ENCODE assay signal across 9 mouse cellular contexts in the genomic region with DNA sequence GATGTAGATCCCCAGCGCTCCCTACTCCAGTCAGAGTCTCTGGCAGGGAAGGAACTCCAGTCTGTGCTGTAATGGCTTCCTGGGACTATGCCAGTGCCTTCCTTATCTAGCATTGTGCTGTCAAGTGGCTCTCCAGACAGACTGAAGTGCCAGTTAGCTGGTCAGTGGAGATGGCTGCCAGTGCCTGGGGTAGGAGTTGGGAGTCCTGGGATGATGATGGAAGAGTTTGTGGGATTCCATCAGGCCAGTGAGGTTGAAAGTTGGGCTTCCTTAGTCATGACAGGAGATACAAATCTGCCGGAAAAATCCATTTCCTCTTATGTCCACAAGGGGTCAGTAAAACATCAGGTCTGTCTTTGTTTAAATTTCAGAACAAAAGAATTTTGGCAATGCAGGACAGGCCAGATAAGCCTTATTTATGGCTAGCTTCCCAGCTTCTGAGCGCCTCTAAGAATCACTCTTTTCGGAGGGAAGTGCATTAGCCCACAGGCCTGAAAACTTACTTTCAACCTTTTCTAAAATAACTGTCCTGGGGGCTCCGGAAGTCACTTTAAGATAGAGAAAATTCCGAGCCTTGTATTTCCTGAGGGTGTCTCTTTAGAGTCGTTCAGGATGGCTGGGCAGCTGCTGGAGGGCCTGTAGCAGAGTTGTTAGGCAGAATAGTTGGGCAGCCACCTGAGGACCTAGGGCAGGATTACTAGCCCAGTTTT.
DNase-seq lines count a peak whose midpoint lies in the region; ATAC-seq and TF ChIP-seq lines count a peak whose summit lies in the region.
"Had no signal": no experiment of that assay in that cellular context is flagged by ENCODE, and none has a peak within 500 bp of the region (broad histone marks: within the 10 kb centered on the region; RNA-seq: fewer than 3 reads in every experiment).

No protein-coding gene starts in this region.

- H3K27me3 ChIP-seq in embryonic facial prominence, embryonic 14.5 days (replicated peaks; ENCODE audit: control insufficient read depth, insufficient read depth, low read length) = no peaks in the 10 kb centered on the region
- no peaks in the 10 kb centered on the region for H3K27me3 ChIP-seq in lung, postnatal 0 days (replicated peaks; ENCODE audit: insufficient read depth, low read length)
- H3K27me3 ChIP-seq: liver, embryonic 13.5 days had no signal

- 10% methylated on average over 7 of the region's 7 CpGs for WGBS in embryonic facial prominence, embryonic 14.5 days
- WGBS in lung, postnatal 0 days = 3% methylated on average over 7 of the region's 7 CpGs

- intact Hi-C loops in heart, postnatal 10 days (cut with DNase I) = loop anchor here (2.0 to 10.0 kb wide), 4 partner anchors 63 to 775 kb away; no protein-coding TSS in a partner anchor

- TF ChIP-seq EP300 in lung, postnatal 0 days (IDR thresholded peaks at IDR 0.05) = peak; percentile 79; the same call in 1 of the 2 replicates

- in situ Hi-C loops in ES-E14 (cut with MboI; ENCODE audit: low sequenced_read_pairs in 2 of 2, unreplicated experiment in 2 of 2) = no loop called here

- H3K4me1 ChIP-seq in ES-E14 (ENCODE audit: control insufficient read depth in 2 of 2, insufficient read depth in 2 of 2, low read length in 2 of 2, poor library complexity in 1 of 2) = peaks cover 0 to 3% of the 10 kb centered on the region in 2 experiments; a peak in 2 of 4 replicates
- H3K4me1 ChIP-seq in embryonic facial prominence, embryonic 14.5 days (ENCODE audit: control insufficient read depth, insufficient read depth, low read length) = peaks cover 22% of the 10 kb centered on the region
- peaks cover 11% of the 10 kb centered on the region; the same call in 1 of the 2 replicates for H3K4me1 ChIP-seq in lung, postnatal 0 days (ENCODE audit: insufficient read depth, low read depth, low read length)

- peak; percentile 77; the same call in 1 of the 2 replicates for ATAC-seq in embryonic facial prominence, embryonic 14.5 days (ENCODE audit: low read depth)
- peak; percentile 95 for ATAC-seq in lung, postnatal 0 days

- 0 out of 2 replicates have a peak overlapping the region, but pooled peaks have one; percentile 46 for H3K9ac ChIP-seq in ES-E14 (ENCODE audit: insufficient read depth, low read depth, low read length, poor library complexity, severe bottlenecking)
- peak overlapping the region; percentile 53 for H3K9ac ChIP-seq in embryonic facial prominence, embryonic 14.5 days (ENCODE audit: low read depth, low read length)
- H3K9ac ChIP-seq in lung, postnatal 0 days (replicated peaks; ENCODE audit: low read depth) = no peak overlapping the region
- H3K9ac ChIP-seq: liver, embryonic 13.5 days had no signal

- 0 out of 2 replicates have a peak overlapping the region, but pooled peaks have one; percentile 5 for H3K4me2 ChIP-seq in embryonic facial prominence, embryonic 14.5 days (ENCODE audit: low read depth, low read length)
- no peak overlapping the region for H3K4me2 ChIP-seq in lung, postnatal 0 days (replicated peaks; ENCODE audit: low read depth, low read length)
- H3K4me2 ChIP-seq: liver, embryonic 13.5 days had no signal

- peak; percentile 79 for TF ChIP-seq CTCF in lung, postnatal 0 days (IDR thresholded peaks at IDR 0.05)

- H3K4me3 ChIP-seq in ES-E14 (ENCODE audit: insufficient read depth in 1 of 2, low read depth in 1 of 2, low read length in 2 of 2, poor library complexity in 1 of 2, severe bottlenecking in 1 of 2) = no peak overlapping the region
- H3K4me3 ChIP-seq in embryonic facial prominence, embryonic 14.5 days (ENCODE audit: low read depth, low read length) = no peak overlapping the region
- H3K4me3 ChIP-seq in lung, postnatal 0 days (ENCODE audit: low read depth, low read length) = no peak overlapping the region
- H3K4me3 ChIP-seq: liver, embryonic 13.5 days had no signal

- no peaks in the 10 kb centered on the region for H3K36me3 ChIP-seq in ES-E14 (ENCODE audit: control insufficient read depth, insufficient read depth, low read length, poor library complexity, severe bottlenecking)
- H3K36me3 ChIP-seq in embryonic facial prominence, embryonic 14.5 days (ENCODE audit: control insufficient read depth, insufficient read depth, low read length) = no peaks in the 10 kb centered on the region
- no peaks in the 10 kb centered on the region for H3K36me3 ChIP-seq in lung, postnatal 0 days (ENCODE audit: insufficient read depth, low read length)
- H3K36me3 ChIP-seq: liver, embryonic 13.5 days had no signal

- no peaks in the 10 kb centered on the region for H3K9me3 ChIP-seq in ES-E14 (ENCODE audit: control insufficient read depth, insufficient read depth, low read depth, low read length)
- H3K9me3 ChIP-seq in embryonic facial prominence, embryonic 14.5 days (ENCODE audit: control insufficient read depth, low read length) = no peaks in the 10 kb centered on the region
- H3K9me3 ChIP-seq in lung, postnatal 0 days (ENCODE audit: low read length) = no peaks in the 10 kb centered on the region
- H3K9me3 ChIP-seq: liver, embryonic 13.5 days had no signal

- peak; percentile 27 for DNase-seq in ES-E14 (ENCODE audit: low read depth, low spot score)
- DNase-seq in adrenal gland, postnatal 25 days = peak; percentile 14
- peak; percentile 93 for DNase-seq in embryonic facial prominence, embryonic 14.5 days (ENCODE audit: low spot score)
- DNase-seq in heart, postnatal 10 days = peak; percentile 83
- peak; percentile 28 to 32 for DNase-seq in kidney, postnatal 36 days
- peak; percentile 92 for DNase-seq in lung, postnatal 0 days (ENCODE audit: low spot score)
- peak; percentile 86 for DNase-seq in retina, embryonic 14.5 days (ENCODE audit: low spot score)
- no peak for DNase-seq in spleen, adult 18-20 months
- DNase-seq: liver, embryonic 13.5 days had no signal

- H3K27ac ChIP-seq in ES-E14 (ENCODE audit: insufficient read depth, low read depth, low read length, poor library complexity, severe bottlenecking) = no peak overlapping the region
- peak overlapping the region; percentile 69 for H3K27ac ChIP-seq in embryonic facial prominence, embryonic 14.5 days (replicated peaks; ENCODE audit: low read depth, low read length)
- no peak overlapping the region for H3K27ac ChIP-seq in lung, postnatal 0 days (ENCODE audit: low read length)
- H3K27ac ChIP-seq: liver, embryonic 13.5 days had no signal

TF ChIP-seq in ES-E14, 5 proteins besides CTCF, POLR2A, EP300 and RAD21:
- TF ChIP-seq ZNF384 (IDR thresholded peaks at IDR 0.05; ENCODE audit: low read depth, low read length) = no peak
- no peak for TF ChIP-seq CHD2 (IDR thresholded peaks at IDR 0.05; ENCODE audit: low read depth, low read length)
- TF ChIP-seq MAFK (IDR thresholded peaks at IDR 0.05; ENCODE audit: insufficient read depth, low read depth, low read length) = no peak
- no peak for TF ChIP-seq HCFC1 (IDR thresholded peaks at IDR 0.05; ENCODE audit: borderline replicate concordance, insufficient read depth, low read length)
- TF ChIP-seq ZC3H11A (IDR thresholded peaks at IDR 0.05; ENCODE audit: borderline replicate concordance, low read depth, low read length) = peak; percentile 89

Comparison
In these comparisons a context has a peak if more than half of its experiments do, and no peak if none do; other contexts are left out.
1. DNase-seq: peak in ES-E14 (single experiment), adrenal gland, postnatal 25 days (single experiment), embryonic facial prominence, embryonic 14.5 days (single experiment), heart, postnatal 10 days (2 of 2), kidney, postnatal 36 days (2 of 2), lung, postnatal 0 days (single experiment) and retina, embryonic 14.5 days (single experiment); none in spleen, adult 18-20 months (0 of 2).